Mouse (Mus musculus): ENCODE measurements around the gene Cobl.

DNA sequence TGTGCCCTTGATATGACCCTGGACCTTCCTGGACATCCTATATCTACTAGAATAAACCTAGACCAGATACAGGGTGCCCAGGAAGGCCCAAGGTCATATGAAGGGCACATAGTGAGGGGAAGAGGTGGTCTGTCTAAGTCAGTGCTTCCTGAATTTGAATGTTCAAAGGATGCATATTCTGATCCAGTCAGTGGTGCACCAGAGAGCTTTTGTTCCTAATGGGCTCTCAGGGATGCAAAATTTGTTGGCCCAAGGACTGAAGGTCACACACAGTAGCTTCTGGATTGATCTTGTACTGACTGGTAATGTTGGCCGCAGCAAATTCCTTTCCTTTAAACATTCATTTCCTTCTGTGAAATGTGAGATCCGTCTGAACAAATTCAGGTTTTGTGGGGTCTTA is 2.5 kb upstream of the Cobl start:
- TF ChIP-seq POLR2A (IDR thresholded peaks at IDR 0.05; ENCODE audit: borderline replicate concordance, extremely low read depth, low read depth, low read length) (no peak), CTCF (IDR thresholded peaks at IDR 0.05; ENCODE audit: insufficient read depth, low read length) (no peak)
